Mouse (Mus musculus) lung, embryonic 16.5 days (tissue): ENCODE data around the gene C1qtnf4. TPM values are rescaled to one million over a fixed set of nuclear protein-coding genes. Genes with fewer than 3 reads are reported as not detected.
A peak's percentile ranks its signal among the peaks of the same experiment; 100 is the strongest.
"Not testable (repeated sequence)": the region's sequence is repeated elsewhere in the genome, so short reads cannot be mapped to it uniquely, and the experiment has no call there.

Experiments used
- ATAC-seq: fragments of 200-750 bp; cut with Nextera tagmentation; 2 replicates; pipeline ENCODE4 v1.8.0; 2017; ENCODE audit warnings: low read depth, mild to moderate bottlenecking, moderate library complexity
- H3K27ac ChIP-seq: fragments of 300-500 bp; sonication (generic); 2 replicates; pipeline ENCODE4 v1.5.1; 2014; ENCODE audit warnings: mild to moderate bottlenecking, control low read depth, low read length
- H3K27me3 ChIP-seq: fragments of 300-500 bp; sonication (generic); 2 replicates; pipeline ENCODE4 v1.6.1; 2014; ENCODE audit warnings: low read depth, low read length, mixed read lengths; ENCODE audit not compliant: control insufficient read depth, insufficient read depth
- H3K36me3 ChIP-seq: fragments of 300-500 bp; sonication (generic); 2 replicates; pipeline ENCODE4 v1.6.1; 2014; ENCODE audit warnings: low read length; ENCODE audit not compliant: control insufficient read depth, insufficient read depth
- H3K4me1 ChIP-seq: fragments of 300-500 bp; sonication (generic); replicated peaks from 2 replicates; pipeline ENCODE4 v1.6.1; 2014; ENCODE audit warnings: low read length, mixed read lengths; ENCODE audit not compliant: control insufficient read depth, insufficient read depth
- H3K4me2 ChIP-seq: fragments of 300-500 bp; sonication (generic); 2 replicates; pipeline ENCODE4 v1.6.1; 2014; ENCODE audit warnings: low read depth, low read length, control low read depth
- H3K4me3 ChIP-seq: fragments of 300-500 bp; sonication (generic); 2 replicates; pipeline ENCODE4 v1.5.1; 2014; ENCODE audit warnings: mild to moderate bottlenecking, low read length, control low read depth
- H3K9ac ChIP-seq: fragments of 300-500 bp; sonication (generic); 2 replicates; pipeline ENCODE4 v1.6.1; 2014; ENCODE audit warnings: low read length, control low read depth
- H3K9me3 ChIP-seq: fragments of 300-500 bp; sonication (generic); 2 replicates; pipeline ENCODE4 v1.6.1; 2016; ENCODE audit warnings: low read length; ENCODE audit not compliant: control insufficient read depth
- WGBS: fragments of 180-500 bp; shearing (Covaris S2); extraction: QIAGEN DNeasy Blood & Tissue Kit; methylation state at CpG from one replicate; pipeline ENCODE4 v1.1.7; 2014; 5-methylcytosine and 5-hydroxymethylcytosine counted together
- polyA plus RNA-seq: library from polyadenylated mRNA; unstranded; fragments of >200 nt; fragmentation: Nextera tagmentation; extraction: Ambion mirVana; gene quantifications from 2 replicates; pipeline ENCODE4 v1.2.1, GENCODE M21; 2015

Gene C1qtnf4
- polyA plus RNA-seq, 1 experiment from 2014 or later: 3.0 TPM

DNA sequence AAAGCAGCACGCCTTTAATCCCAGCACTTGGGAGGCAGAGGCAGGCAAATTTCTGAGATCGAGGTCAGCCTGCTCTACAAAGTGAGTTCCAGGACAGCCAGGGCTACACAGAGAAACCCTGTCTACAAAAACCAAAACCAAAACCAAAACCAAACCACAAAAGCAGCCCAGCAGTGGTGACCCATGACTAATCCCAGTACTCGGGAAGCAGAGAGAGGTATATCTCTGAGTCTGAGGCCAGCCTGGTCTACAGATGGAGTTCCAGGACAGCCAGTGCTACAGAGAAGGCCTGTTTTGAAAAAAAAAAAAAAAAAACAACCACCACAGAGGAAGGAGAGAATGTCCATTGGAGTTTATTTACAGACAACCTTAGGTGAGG, 8.6 kb downstream of the C1qtnf4 start:
- not testable (repeated sequence) for ATAC-seq, H3K27ac ChIP-seq, H3K4me1 ChIP-seq, H3K9ac ChIP-seq, H3K9me3 ChIP-seq, H3K4me2 ChIP-seq, H3K27me3 ChIP-seq, H3K4me3 ChIP-seq
- H3K36me3 ChIP-seq: peaks cover 34% of the 10 kb centered on the region
- WGBS: 87% methylated on average over 3 of the region's 3 CpGs

DNA sequence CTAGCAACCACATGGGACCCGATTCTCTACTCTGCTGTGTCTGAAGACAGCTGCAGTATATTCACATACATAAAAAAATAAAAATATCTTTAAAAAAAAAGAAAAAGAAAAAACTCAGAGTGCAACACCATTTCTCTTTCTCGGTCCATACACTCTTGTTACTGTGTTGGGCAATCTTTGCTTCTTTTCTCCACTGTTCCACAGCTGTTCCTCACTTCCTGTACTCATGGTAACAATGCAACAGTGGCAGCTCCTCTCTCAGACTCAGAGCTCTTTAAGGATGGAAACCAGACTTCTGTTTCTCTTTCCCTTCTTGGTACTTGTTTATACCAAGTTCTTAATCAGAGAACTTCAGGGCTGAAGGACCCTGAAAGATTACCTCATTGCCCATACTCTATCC, 17.7 kb downstream of the C1qtnf4 start:
- peaks cover 19% of the 10 kb centered on the region for H3K4me1 ChIP-seq
- H3K36me3 ChIP-seq: peaks cover 16% of the 10 kb centered on the region
- H3K4me2 ChIP-seq: peak overlapping the region; percentile 72
- 68% methylated on average over 2 of the region's 2 CpGs for WGBS
- H3K27me3 ChIP-seq: no peaks in the 10 kb centered on the region
- H3K27ac ChIP-seq: no peak overlapping the region
- H3K9ac ChIP-seq: peak overlapping the region; percentile 93
- ATAC-seq: no peak
- peak overlapping the region; percentile 81 for H3K4me3 ChIP-seq
- H3K9me3 ChIP-seq: no peaks in the 10 kb centered on the region

DNA sequence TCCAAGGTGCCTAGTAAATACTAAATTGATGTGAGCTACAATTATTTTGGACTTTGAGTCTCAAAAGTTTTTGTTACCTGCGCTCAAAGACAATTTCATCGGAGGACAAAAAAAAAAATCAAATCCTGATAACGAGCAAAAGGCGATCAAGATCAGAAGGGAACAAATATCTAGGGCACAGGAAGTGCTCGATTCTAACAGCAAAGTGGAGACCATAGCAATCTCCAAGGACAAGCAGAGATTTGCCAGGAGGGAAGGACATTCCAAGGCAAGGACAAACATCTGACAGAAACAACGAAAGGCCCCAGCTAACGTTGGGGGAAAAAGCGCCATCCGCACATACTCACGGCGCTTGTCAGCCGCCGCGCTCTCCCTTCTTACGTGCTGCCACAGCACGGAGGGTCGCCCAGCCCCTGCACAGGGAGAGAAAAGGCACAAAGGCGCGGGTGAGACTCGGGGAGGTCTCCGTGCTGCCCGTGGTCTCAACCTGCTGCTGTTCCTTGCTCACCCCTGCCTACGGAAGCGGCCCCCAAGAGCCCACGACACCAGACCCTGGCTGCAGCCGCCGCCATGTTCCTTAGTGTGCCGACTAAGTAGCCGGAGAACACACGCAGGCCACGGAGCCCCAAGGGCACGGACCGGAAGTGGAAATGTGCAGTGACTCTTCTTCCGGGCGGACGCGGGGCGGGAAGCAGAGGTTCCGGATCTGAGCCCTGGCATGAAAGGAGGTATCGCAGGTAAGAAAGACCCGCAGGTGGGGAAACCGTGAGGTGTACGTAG, 18.6 kb downstream of the C1qtnf4 start, which contains the start of the genes Kbtbd4 and Ndufs3:
TSS of gene Kbtbd4 (plus strand) at position 665 of the 780 bp plus-strand sequence.
TSS of gene Ndufs3 (minus strand) at position 752 of the 780 bp plus-strand sequence.
- peak within 1 kb of the TSS; percentile 87 for H3K27ac ChIP-seq
- under 1% methylated on average over 43 of the region's 43 CpGs for WGBS
- peak within 1 kb of the TSS; percentile 72 for H3K4me2 ChIP-seq
- H3K4me1 ChIP-seq: peaks cover 19% of the 10 kb centered on the region
- peak within 1 kb of the TSS; percentile 93 for H3K9ac ChIP-seq
- peaks cover 21% of the 10 kb centered on the region for H3K36me3 ChIP-seq
- ATAC-seq: peak; percentile 94
- peak within 1 kb of the TSS; percentile 81 for H3K4me3 ChIP-seq
- no peaks in the 10 kb centered on the region for H3K27me3 ChIP-seq
- no peaks in the 10 kb centered on the region for H3K9me3 ChIP-seq

DNA sequence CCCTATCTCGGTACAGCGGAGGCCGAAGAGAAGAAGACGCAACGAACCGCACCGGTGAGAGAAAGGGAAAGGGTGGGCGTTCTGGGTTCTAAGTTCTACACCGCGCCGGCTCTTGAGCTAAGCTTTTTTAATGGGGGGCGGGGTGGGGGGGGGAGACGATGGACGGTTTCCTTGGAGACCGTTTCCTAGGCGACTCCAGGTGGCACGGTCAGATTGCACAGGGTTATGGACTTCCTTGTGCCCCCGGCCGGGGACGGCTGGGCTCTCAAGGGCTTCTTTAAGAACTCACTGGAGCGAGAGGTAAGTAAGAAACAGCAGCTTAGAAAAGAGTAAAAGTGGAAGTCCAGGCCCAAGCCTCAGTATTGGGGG, 19.2 kb downstream of the C1qtnf4 start:
- Histone ChIP-seq H3K4me2 (peak overlapping the region; percentile 72), H3K27ac (peak overlapping the region; percentile 87), H3K27me3 (no peaks in the 10 kb centered on the region), H3K36me3 (peaks cover 26% of the 10 kb centered on the region), H3K4me1 (peaks cover 19% of the 10 kb centered on the region), H3K9me3 (no peaks in the 10 kb centered on the region), H3K4me3 (peak overlapping the region; percentile 81), H3K9ac (peak overlapping the region; percentile 93)
- ATAC-seq: peak; percentile 80
- WGBS: 1% methylated on average over 21 of the region's 21 CpGs

DNA sequence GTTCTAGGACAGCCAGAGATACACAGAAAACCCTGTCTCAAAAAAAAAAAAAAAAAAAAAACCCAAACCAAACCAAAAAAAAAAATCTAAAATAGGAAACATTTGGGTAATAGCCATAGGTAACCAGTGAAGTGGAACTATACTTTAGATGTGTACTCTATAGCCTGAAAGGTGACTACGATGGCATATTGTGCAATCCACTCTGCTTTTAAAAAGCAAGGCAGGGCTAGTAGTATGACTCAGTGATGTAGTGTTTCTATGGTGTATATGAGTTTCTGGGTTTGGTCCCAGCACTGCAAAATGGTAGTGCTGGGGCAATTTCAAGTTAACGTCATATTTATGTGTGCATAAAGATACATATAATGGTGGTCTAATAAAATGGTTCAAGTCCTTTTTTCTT, 21.1 kb downstream of the C1qtnf4 start:
- H3K27ac ChIP-seq: no peak overlapping the region
- peaks cover 19% of the 10 kb centered on the region for H3K4me1 ChIP-seq
- H3K4me3 ChIP-seq: no peak overlapping the region
- no peak overlapping the region for H3K4me2 ChIP-seq
- ATAC-seq: no peak
- peaks cover 33% of the 10 kb centered on the region for H3K36me3 ChIP-seq
- no peak overlapping the region for H3K9ac ChIP-seq
- no peaks in the 10 kb centered on the region for H3K9me3 ChIP-seq
- WGBS: 83% methylated on average over 2 of the region's 2 CpGs
- no peaks in the 10 kb centered on the region for H3K27me3 ChIP-seq

DNA sequence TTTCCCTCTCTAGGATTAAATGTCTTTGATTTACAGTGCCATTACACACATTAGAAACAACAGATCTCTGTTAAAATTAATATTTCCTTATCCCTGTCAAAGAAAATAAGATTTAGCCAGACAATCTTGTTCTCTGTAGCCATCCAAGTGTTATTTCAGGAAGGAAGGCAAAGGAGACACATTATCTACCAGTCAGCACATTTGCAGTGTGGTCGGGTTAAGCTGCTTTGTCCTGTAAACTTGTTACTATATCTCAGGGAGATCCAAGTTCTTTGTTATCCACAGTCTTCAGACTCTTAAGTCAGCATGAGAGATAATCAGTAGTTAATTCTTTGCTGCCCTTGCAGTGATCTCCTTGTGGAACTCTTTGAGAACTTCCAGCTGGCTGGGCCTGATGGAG, 25.2 kb downstream of the C1qtnf4 start:
- H3K36me3 ChIP-seq: peaks cover 38% of the 10 kb centered on the region
- H3K9ac ChIP-seq: no peak overlapping the region
- H3K27me3 ChIP-seq: no peaks in the 10 kb centered on the region
- no peak overlapping the region for H3K27ac ChIP-seq
- no peak overlapping the region for H3K4me3 ChIP-seq
- ATAC-seq: no peak
- 72% methylated on average over 1 of the region's 1 CpGs for WGBS
- peaks cover 13% of the 10 kb centered on the region for H3K4me1 ChIP-seq
- H3K4me2 ChIP-seq: no peak overlapping the region
- H3K9me3 ChIP-seq: no peaks in the 10 kb centered on the region

DNA sequence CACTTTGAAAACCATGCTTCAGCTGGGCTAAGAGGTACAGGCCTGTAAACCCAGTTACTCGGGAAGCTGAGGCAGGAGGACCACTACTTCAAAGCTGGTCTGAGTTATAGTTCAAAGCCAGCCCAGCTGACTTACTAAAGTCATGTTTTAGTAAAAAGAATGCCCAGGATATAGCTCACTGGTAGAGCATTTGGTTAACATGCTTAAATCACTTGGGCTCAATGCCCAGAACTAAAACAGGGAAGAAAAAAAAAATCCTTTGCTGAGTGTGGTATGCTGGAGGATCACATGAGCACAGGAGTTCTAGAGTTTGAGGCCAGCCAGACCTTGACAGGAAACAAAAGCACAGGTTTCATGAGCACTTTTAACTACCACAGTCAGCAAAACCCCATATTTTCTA, 26.0 kb downstream of the C1qtnf4 start:
- peaks cover 17% of the 10 kb centered on the region for H3K4me1 ChIP-seq
- WGBS: 65% methylated on average over 1 of the region's 1 CpGs
- no peak overlapping the region for H3K4me3 ChIP-seq
- H3K36me3 ChIP-seq: peaks cover 38% of the 10 kb centered on the region
- H3K27ac ChIP-seq: no peak overlapping the region
- no peak overlapping the region for H3K9ac ChIP-seq
- H3K27me3 ChIP-seq: no peaks in the 10 kb centered on the region
- ATAC-seq: no peak
- no peaks in the 10 kb centered on the region for H3K9me3 ChIP-seq
- H3K4me2 ChIP-seq: no peak overlapping the region

DNA sequence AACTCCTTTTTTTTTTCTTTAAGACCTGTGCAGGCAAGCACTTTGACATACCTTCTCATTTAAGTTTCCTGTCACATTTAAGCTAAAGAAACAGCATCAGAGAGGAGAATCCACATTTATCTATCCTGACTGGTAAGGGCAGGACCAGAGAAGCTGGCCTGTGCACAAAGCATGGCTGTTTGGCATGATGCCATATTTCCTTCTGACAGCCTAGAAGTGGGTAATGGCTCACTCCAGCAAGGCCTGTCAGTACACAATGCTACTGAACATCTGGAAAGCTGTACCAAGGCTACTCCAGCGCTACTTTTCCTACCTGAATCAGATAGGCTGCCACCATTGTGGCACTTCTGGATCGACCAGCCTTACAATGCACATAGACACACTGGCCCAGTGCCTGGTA, 28.0 kb downstream of the C1qtnf4 start:
- Histone ChIP-seq H3K4me1 (peaks cover 21% of the 10 kb centered on the region), H3K9me3 (no peaks in the 10 kb centered on the region), H3K36me3 (peaks cover 36% of the 10 kb centered on the region), H3K27ac (no peak overlapping the region), H3K4me2 (no peak overlapping the region), H3K9ac (no peak overlapping the region), H3K27me3 (no peaks in the 10 kb centered on the region), H3K4me3 (no peak overlapping the region)
- ATAC-seq: no peak
- 47% methylated on average over 2 of the region's 2 CpGs for WGBS

DNA sequence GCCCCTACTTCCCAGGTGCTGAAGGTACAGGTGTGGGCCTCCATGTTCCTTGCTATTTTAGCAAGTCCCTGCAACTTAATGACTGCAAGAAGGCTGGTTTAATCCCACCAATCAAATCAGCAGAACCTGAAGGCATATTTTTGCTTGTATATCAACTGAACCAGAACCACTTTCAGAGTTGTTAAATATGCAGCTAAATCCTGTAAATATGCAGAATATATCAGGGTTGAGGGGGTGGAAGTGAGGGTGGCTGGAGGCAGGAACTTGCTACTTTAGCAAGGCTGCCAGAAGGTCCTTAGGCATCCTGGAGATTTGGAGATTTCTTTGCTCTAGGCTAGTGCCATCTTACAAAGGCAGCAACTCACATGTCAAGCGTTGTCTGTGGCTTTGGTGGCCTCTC, 29.9 kb downstream of the C1qtnf4 start:
- ATAC-seq: no peak
- 77% methylated on average over 1 of the region's 1 CpGs for WGBS
- Histone ChIP-seq H3K27me3 (no peaks in the 10 kb centered on the region), H3K4me3 (no peak overlapping the region), H3K27ac (no peak overlapping the region), H3K4me1 (peaks cover 21% of the 10 kb centered on the region), H3K4me2 (no peak overlapping the region), H3K9me3 (no peaks in the 10 kb centered on the region), H3K9ac (no peak overlapping the region; the same call in 1 of the 2 replicates), H3K36me3 (peaks cover 21% of the 10 kb centered on the region)
